Mouse (Mus musculus): ENCODE measurements at regions not wholly inside any gene's neighbourhood (a gene's known extent, or its start where the extent isn't known, plus 50 kb on each side); places are given as distances from the start of the nearest gene placed in this dataset.

- WGBS = 79% methylated on average over 4 of the region's 4 CpGs
- Histone ChIP-seq H3K27ac (ENCODE audit: insufficient read depth, low read depth, low read length) (no peak overlapping the region), H3K4me3 (ENCODE audit: insufficient read depth, low read depth, low read length) (no peak overlapping the region), H3K4me1 (ENCODE audit: control insufficient read depth, insufficient read depth, low read length) (no peaks in the 10 kb centered on the region)
- TF ChIP-seq POLR2A (IDR thresholded peaks at IDR 0.05; ENCODE audit: insufficient read depth, low read depth, low read length) (no peak), CTCF (IDR thresholded peaks at IDR 0.05; ENCODE audit: insufficient read depth, low read depth, low read length) (no peak)
These were observed 219.0 kb downstream of the Cmpk2 start for GRCm38 (mm10) chr12:26688048-26688447.

DNA sequence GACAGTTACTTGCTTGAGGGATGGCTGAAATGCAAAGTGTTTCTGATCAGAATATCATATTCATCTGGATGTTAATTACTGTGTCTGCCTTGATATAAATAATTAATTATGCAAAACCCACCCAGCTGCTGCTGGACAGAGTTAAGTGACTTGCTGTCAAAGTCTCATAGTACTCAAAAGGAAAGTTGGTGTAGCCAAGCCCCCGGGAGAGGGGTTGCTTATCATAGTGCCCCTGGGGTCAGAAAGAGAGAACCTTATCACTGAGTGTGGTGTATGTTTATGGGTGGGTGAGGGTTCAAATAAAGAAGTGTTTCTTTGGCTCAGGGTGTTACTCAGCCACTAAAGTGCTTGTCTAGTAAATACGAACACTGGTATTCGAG is 211.6 kb downstream of the Cmpk2 start:
- no peak for TF ChIP-seq POLR2A (IDR thresholded peaks at IDR 0.05; ENCODE audit: insufficient read depth, low read depth, low read length)
- Histone ChIP-seq H3K4me1 (ENCODE audit: control insufficient read depth, insufficient read depth, low read length) (no peaks in the 10 kb centered on the region), H3K4me3 (ENCODE audit: insufficient read depth, low read depth, low read length) (no peak overlapping the region), H3K27ac (ENCODE audit: insufficient read depth, low read depth, low read length) (no peak overlapping the region)
- 77% methylated on average over 3 of the region's 3 CpGs for WGBS

DNA sequence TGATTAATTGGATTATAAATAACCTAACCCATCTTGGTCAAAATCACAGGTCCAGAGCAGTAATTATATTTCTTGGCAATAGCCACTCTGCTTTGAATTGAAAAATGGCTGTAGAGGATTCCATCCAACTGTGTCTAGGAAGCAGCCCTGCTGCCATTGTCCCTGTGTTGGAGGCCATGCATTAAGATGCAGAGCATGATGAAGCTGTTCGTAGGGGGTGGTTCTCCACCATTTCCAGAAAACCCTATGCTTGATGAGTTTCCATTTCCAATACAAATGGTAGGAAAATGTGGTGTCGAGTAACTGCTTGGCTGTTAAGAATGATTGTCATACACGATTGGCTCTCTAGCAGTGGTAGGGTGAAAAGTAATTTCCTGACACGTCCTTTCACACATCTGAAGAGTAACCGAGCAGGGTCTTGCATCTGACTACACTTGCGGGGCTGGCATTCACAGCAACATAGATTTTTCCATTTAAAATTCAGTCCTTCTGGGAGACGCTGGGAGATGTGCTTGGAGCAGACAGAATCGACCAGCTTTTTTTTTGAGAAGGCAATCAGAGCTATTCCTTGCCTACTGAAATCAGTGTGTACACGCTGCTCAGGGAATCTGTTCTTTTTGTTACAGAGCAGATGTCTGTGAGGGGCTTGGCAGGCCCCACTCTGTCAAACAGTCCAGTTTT is 211.0 kb downstream of the Cmpk2 start:
- TF ChIP-seq CTCF (IDR thresholded peaks at IDR 0.05; ENCODE audit: insufficient read depth, low read depth, low read length) (no peak), POLR2A (IDR thresholded peaks at IDR 0.05; ENCODE audit: insufficient read depth, low read depth, low read length) (no peak)
- Histone ChIP-seq H3K4me1 (ENCODE audit: control insufficient read depth, insufficient read depth, low read length) (no peaks in the 10 kb centered on the region), H3K4me3 (ENCODE audit: insufficient read depth, low read depth, low read length) (no peak overlapping the region), H3K27ac (ENCODE audit: insufficient read depth, low read depth, low read length) (no peak overlapping the region)
- 51% methylated on average over 9 of the region's 9 CpGs for WGBS

GRCm38 (mm10) chr12:26665466-26665865 is 196.5 kb downstream of the Cmpk2 start:
- WGBS = 39% methylated on average over 4 of the region's 4 CpGs
- Histone ChIP-seq H3K4me3 (ENCODE audit: insufficient read depth, low read depth, low read length) (no peak overlapping the region), H3K4me1 (ENCODE audit: control insufficient read depth, insufficient read depth, low read length) (no peaks in the 10 kb centered on the region), H3K27ac (ENCODE audit: insufficient read depth, low read depth, low read length) (no peak overlapping the region)
- TF ChIP-seq POLR2A (IDR thresholded peaks at IDR 0.05; ENCODE audit: insufficient read depth, low read depth, low read length) (no peak), CTCF (IDR thresholded peaks at IDR 0.05; ENCODE audit: insufficient read depth, low read depth, low read length) (no peak)

DNA sequence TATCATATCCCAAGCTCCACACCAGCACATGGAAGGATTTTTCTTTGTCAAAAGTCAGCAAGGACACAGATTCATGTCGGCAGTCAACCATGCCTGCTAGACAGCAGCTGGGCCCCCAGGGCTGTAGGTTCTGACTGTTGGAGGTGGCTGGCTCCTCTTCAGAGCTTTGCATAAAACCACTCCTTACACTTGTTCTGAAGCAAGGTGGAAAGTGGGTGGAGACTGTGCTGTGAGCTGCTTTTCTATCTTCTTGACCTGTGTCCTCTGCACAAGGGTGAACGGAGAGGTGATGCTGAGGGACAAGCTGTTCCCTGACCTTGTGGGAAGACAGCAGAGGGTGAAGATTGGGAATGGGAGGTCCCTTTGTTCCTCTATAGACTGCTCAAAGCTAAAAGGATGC is 185.2 kb downstream of the Cmpk2 start:
- WGBS = 92% methylated on average over 2 of the region's 2 CpGs

DNA sequence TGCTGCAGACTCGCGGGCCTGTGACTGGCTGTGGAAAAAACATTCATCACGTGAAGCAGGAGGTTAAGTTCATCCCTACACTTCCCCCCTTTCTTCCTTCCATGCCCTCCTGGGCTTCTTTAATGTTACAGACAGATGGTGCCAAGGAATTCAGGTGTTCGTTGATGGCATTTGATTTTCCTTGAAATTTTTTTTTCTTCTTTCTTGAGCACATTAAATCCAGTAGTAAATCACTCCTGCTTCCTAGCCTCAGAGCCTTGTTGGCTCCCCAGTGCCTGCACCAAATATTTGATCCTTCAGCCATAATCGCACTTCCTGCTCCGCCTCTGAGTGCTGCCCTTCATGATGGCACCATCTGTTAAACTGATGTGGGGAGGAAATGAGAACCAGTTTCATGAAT is 184.8 kb downstream of the Cmpk2 start:
- Histone ChIP-seq H3K4me1 (ENCODE audit: control insufficient read depth, insufficient read depth, low read length) (no peaks in the 10 kb centered on the region), H3K4me3 (ENCODE audit: insufficient read depth, low read depth, low read length) (no peak overlapping the region), H3K27ac (ENCODE audit: insufficient read depth, low read depth, low read length) (no peak overlapping the region)
- TF ChIP-seq POLR2A (IDR thresholded peaks at IDR 0.05; ENCODE audit: insufficient read depth, low read depth, low read length) (no peak), CTCF (IDR thresholded peaks at IDR 0.05; ENCODE audit: insufficient read depth, low read depth, low read length) (no peak)
- WGBS = 79% methylated on average over 6 of the region's 6 CpGs

More for the DNA sequence above, 185.2 kb downstream of the Cmpk2 start:
- Histone ChIP-seq H3K4me1 (ENCODE audit: control insufficient read depth, insufficient read depth, low read length) (no peaks in the 10 kb centered on the region), H3K4me3 (ENCODE audit: insufficient read depth, low read depth, low read length) (no peak overlapping the region), H3K27ac (ENCODE audit: insufficient read depth, low read depth, low read length) (no peak overlapping the region)
- TF ChIP-seq CTCF (IDR thresholded peaks at IDR 0.05; ENCODE audit: insufficient read depth, low read depth, low read length) = no peak
- no peak for TF ChIP-seq POLR2A (IDR thresholded peaks at IDR 0.05; ENCODE audit: insufficient read depth, low read depth, low read length)

- H3K4me1 ChIP-seq (ENCODE audit: control insufficient read depth, insufficient read depth, low read length) = no peaks in the 10 kb centered on the region
- no peak overlapping the region for H3K4me3 ChIP-seq (ENCODE audit: insufficient read depth, low read depth, low read length)
- TF ChIP-seq CTCF (IDR thresholded peaks at IDR 0.05; ENCODE audit: insufficient read depth, low read depth, low read length) (no peak), POLR2A (IDR thresholded peaks at IDR 0.05; ENCODE audit: insufficient read depth, low read depth, low read length) (no peak)
- no peak overlapping the region for H3K27ac ChIP-seq (ENCODE audit: insufficient read depth, low read depth, low read length)
These were observed 177.1 kb downstream of the Cmpk2 start for GRCm38 (mm10) chr12:26646141-26646540.

DNA sequence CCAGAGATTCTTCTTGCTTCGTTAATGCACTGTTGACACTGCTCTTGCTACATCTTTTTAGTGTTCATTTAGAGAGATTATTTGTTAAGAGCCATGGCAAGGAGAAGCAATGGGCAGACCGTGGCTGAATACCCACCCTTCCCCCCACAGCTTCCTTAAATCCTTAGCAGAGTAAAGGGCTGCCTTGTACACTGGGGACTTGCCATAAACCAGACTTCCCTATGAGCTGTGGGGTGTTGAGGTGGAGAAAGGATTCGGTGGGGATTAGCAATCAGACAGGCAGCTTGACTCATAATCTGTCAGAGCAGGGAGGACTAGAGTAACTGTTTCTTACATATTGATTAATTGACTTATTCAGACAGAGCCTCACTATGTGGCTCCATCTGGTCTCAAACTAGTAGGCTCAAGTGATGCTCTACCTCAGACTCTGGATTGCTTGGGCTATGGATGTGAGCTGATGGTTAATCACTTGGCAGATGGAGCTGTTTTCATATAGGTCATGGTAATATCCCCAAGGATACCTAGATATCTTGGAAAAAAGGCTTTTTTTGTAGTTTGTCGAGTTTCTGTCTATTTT is 166.7 kb downstream of the Cmpk2 start:
- TF ChIP-seq POLR2A (IDR thresholded peaks at IDR 0.05; ENCODE audit: insufficient read depth, low read depth, low read length) (no peak), CTCF (IDR thresholded peaks at IDR 0.05; ENCODE audit: insufficient read depth, low read depth, low read length) (no peak)
- no peak overlapping the region for H3K4me3 ChIP-seq (ENCODE audit: insufficient read depth, low read depth, low read length)
- WGBS = 55% methylated on average over 4 of the region's 4 CpGs
- no peak overlapping the region for H3K27ac ChIP-seq (ENCODE audit: insufficient read depth, low read depth, low read length)
- no peaks in the 10 kb centered on the region for H3K4me1 ChIP-seq (ENCODE audit: control insufficient read depth, insufficient read depth, low read length)

- Histone ChIP-seq H3K4me1 (ENCODE audit: control insufficient read depth, insufficient read depth, low read length) (no peaks in the 10 kb centered on the region), H3K27ac (ENCODE audit: insufficient read depth, low read depth, low read length) (no peak overlapping the region), H3K4me3 (ENCODE audit: insufficient read depth, low read depth, low read length) (no peak overlapping the region)
- TF ChIP-seq POLR2A (IDR thresholded peaks at IDR 0.05; ENCODE audit: insufficient read depth, low read depth, low read length) (no peak), CTCF (IDR thresholded peaks at IDR 0.05; ENCODE audit: insufficient read depth, low read depth, low read length) (no peak)
- WGBS = 55% methylated on average over 3 of the region's 3 CpGs
These were observed 166.2 kb downstream of the Cmpk2 start for GRCm38 (mm10) chr12:26635253-26635652.

DNA sequence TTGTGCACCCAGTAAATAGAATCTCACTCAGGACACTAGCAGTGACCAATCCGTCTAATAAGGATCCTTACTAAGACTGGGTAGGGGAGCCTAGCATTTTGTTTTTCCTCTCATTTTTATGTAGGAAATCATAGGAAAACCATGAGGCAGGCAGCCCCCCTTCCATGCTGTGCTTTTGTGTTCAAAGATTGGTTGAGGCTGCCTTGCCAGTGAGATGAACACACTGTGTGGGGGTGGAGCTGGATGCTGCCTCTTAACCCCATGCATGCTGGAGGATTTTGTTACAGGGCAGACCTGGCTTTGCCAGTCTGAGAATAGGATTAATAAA is 162.8 kb downstream of the Cmpk2 start:
- 44% methylated on average over 1 of the region's 1 CpGs for WGBS
- TF ChIP-seq POLR2A (IDR thresholded peaks at IDR 0.05; ENCODE audit: insufficient read depth, low read depth, low read length) (no peak), CTCF (IDR thresholded peaks at IDR 0.05; ENCODE audit: insufficient read depth, low read depth, low read length) (no peak)
- Histone ChIP-seq H3K4me3 (ENCODE audit: insufficient read depth, low read depth, low read length) (no peak overlapping the region), H3K4me1 (ENCODE audit: control insufficient read depth, insufficient read depth, low read length) (no peaks in the 10 kb centered on the region), H3K27ac (ENCODE audit: insufficient read depth, low read depth, low read length) (no peak overlapping the region)
